Mouse (Mus musculus) megakaryocyte, embryonic 14.5 days (primary cell): ENCODE results near the gene Ehmt1.

ENCODE experiments used
- FLI1 ChIP-seq: IDR thresholded peaks from 2 replicates; pipeline ENCODE4 v1.6.1; 2012; ENCODE audit warnings: low read length, inconsistent platforms, mixed read lengths
- GATA1 ChIP-seq: IDR thresholded peaks from 3 replicates; pipeline ENCODE4 v1.6.1; 2012; ENCODE audit warnings: mixed read lengths, low read length, inconsistent platforms, borderline replicate concordance

GRCm38 (mm10) chr2:24761923-24762445 is 157.4 kb downstream of the Ehmt1 start:
- no peak for TF ChIP-seq GATA1
- TF ChIP-seq FLI1 = no peak
